ENCODE assay signal across 8 mouse cellular contexts in the genomic region with DNA sequence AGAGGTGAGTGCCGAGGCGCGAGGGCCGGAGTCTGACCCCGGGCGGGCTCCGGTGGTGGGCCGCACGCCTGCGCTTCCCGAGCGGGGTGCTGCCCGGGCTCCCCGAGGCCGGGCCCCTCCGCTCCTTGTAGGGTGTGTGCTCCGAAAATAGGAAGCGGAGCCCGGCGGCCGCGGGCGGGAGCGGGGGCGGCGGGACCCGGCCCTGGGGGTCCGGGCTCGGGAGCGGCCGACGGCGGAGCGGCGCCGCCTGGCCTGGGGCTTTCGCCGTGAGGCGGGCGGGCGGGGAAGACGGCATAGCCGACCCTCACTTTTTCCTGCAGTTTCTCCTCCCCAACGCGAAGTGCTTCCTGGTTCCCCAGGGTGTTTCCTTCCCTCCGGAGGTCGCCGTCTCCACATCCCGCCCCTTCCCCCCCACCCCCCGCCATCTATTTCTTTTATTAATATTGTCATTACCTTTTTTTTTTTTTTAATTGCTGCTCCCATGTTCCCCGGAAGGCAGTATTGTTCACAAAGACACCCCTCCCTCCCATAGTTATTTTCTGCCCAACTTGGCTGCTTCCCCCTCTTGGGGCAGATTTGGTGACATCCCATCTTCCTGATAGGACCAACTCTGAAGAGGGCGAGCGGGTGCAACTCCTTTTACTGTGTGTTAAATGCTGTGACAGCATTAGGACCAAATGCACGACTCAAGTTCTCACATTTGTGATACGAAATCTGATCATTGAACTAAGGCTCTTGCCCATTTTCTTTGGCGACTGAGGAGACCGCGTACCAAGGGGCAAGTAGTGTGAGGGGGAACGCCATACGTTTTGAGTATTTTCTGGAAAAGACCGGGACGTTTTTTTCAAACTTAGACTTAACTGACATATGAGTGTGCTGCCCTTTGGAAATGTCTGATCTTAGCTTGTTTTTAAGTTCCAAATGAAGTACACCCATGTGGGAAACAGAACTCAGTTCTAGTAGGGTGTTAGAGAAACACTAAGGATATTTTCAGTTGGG. TPM values are rescaled to one million over a fixed set of nuclear protein-coding genes. Genes with fewer than 3 reads are reported as not detected.
A peak's percentile ranks its signal among the peaks of the same experiment; 100 is the strongest.
DNase-seq lines count a peak whose midpoint lies in the region; ATAC-seq and TF ChIP-seq lines count a peak whose summit lies in the region.

No protein-coding gene starts in this region.

- 0 out of 2 replicates have a peak, but pooled peaks cover 2% of the 10 kb centered on the region for H3K27me3 ChIP-seq in ES-Bruce4 (ENCODE audit: control insufficient read depth, insufficient read depth, low read length, poor library complexity, severe bottlenecking)
- H3K27me3 ChIP-seq in embryonic facial prominence, embryonic 13.5 days: no peaks in the 10 kb centered on the region
- H3K27me3 ChIP-seq in heart, embryonic 11.5 days (ENCODE audit: control insufficient read depth, insufficient read depth, low read length): no peaks in the 10 kb centered on the region
- H3K27me3 ChIP-seq in kidney, embryonic 15.5 days: no peaks in the 10 kb centered on the region
- no peaks in the 10 kb centered on the region for H3K27me3 ChIP-seq in liver, postnatal 0 days (ENCODE audit: insufficient read depth, low read length)

- H3K9me3 ChIP-seq in ES-Bruce4 (replicated peaks; ENCODE audit: control insufficient read depth, insufficient read depth, low read length, poor library complexity, severe bottlenecking): no peaks in the 10 kb centered on the region
- H3K9me3 ChIP-seq in embryonic facial prominence, embryonic 13.5 days: no peaks in the 10 kb centered on the region
- H3K9me3 ChIP-seq in heart, embryonic 11.5 days (replicated peaks; ENCODE audit: control insufficient read depth, low read length): no peaks in the 10 kb centered on the region
- no peaks in the 10 kb centered on the region for H3K9me3 ChIP-seq in kidney, embryonic 15.5 days (replicated peaks)
- H3K9me3 ChIP-seq in liver, postnatal 0 days (ENCODE audit: low read length): 0 out of 2 replicates have a peak, but pooled peaks cover 2% of the 10 kb centered on the region

- H3K4me1 ChIP-seq in ES-Bruce4 (ENCODE audit: control insufficient read depth, insufficient read depth, low read length): peaks cover 2% of the 10 kb centered on the region
- H3K4me1 ChIP-seq in embryonic facial prominence, embryonic 13.5 days: peaks cover 8% of the 10 kb centered on the region; the same call in 1 of the 2 replicates
- H3K4me1 ChIP-seq in heart, embryonic 11.5 days (ENCODE audit: control insufficient read depth, insufficient read depth, low read length): peaks cover 6% of the 10 kb centered on the region
- H3K4me1 ChIP-seq in kidney, embryonic 15.5 days: peaks cover 14% of the 10 kb centered on the region
- H3K4me1 ChIP-seq in liver, postnatal 0 days (ENCODE audit: insufficient read depth): peaks cover 9% of the 10 kb centered on the region

- no peak for TF ChIP-seq POLR2A in ES-Bruce4 (IDR thresholded peaks at IDR 0.05; ENCODE audit: insufficient read depth, low read length)

- DNase-seq in adrenal gland, postnatal 14 days: peak; percentile 71
- DNase-seq in liver, postnatal 0 days: peak; percentile 43
- peak; percentile 16 to 36 for DNase-seq in urinary bladder, postnatal 36 days (ENCODE audit: low spot score in 2 of 2)

- no peak for TF ChIP-seq EP300 in ES-Bruce4 (IDR thresholded peaks at IDR 0.05; ENCODE audit: insufficient read depth, low read depth, low read length)
- no peak for TF ChIP-seq EP300 in liver, postnatal 0 days (IDR thresholded peaks at IDR 0.05; ENCODE audit: low read depth)

- TF ChIP-seq CTCF in ES-Bruce4 (IDR thresholded peaks at IDR 0.05; ENCODE audit: low read depth, low read length): no peak
- no peak for TF ChIP-seq CTCF in liver, postnatal 0 days (IDR thresholded peaks at IDR 0.05; ENCODE audit: low read depth)

- peak overlapping the region; percentile 99 for H3K9ac ChIP-seq in ES-Bruce4 (ENCODE audit: low read depth, poor library complexity, severe bottlenecking)
- H3K9ac ChIP-seq in embryonic facial prominence, embryonic 13.5 days: peak overlapping the region; percentile 94
- peak overlapping the region; percentile 96 for H3K9ac ChIP-seq in heart, embryonic 11.5 days (ENCODE audit: low read depth, low read length)
- peak overlapping the region; percentile 96 for H3K9ac ChIP-seq in kidney, embryonic 15.5 days
- H3K9ac ChIP-seq in liver, postnatal 0 days (replicated peaks): peak overlapping the region; percentile 91

- H3K4me2 ChIP-seq in embryonic facial prominence, embryonic 13.5 days: peak overlapping the region; percentile 69
- H3K4me2 ChIP-seq in heart, embryonic 11.5 days: peak overlapping the region; percentile 80
- peak overlapping the region; percentile 74 for H3K4me2 ChIP-seq in kidney, embryonic 15.5 days
- peak overlapping the region; percentile 69 for H3K4me2 ChIP-seq in liver, postnatal 0 days (ENCODE audit: low read depth, low read length)

- peak overlapping the region; percentile 94 for H3K4me3 ChIP-seq in ES-Bruce4 (ENCODE audit: low read depth, low read length)
- H3K4me3 ChIP-seq in embryonic facial prominence, embryonic 13.5 days: peak overlapping the region; percentile 85
- H3K4me3 ChIP-seq in heart, embryonic 11.5 days (ENCODE audit: low read depth, low read length): peak overlapping the region; percentile 96
- peak overlapping the region; percentile 88 for H3K4me3 ChIP-seq in kidney, embryonic 15.5 days (replicated peaks)
- H3K4me3 ChIP-seq in liver, postnatal 0 days (ENCODE audit: low read depth, low read length): peak overlapping the region; percentile 80

- under 1% methylated on average over 49 of the region's 62 CpGs for WGBS in embryonic facial prominence, embryonic 13.5 days
- 1% methylated on average over 38 of the region's 62 CpGs for WGBS in heart, embryonic 11.5 days (ENCODE audit: insufficient replicate concordance)
- WGBS in kidney, embryonic 15.5 days: 1% methylated on average over 39 of the region's 62 CpGs
- WGBS in liver, postnatal 0 days (ENCODE audit: insufficient replicate concordance): under 1% methylated on average over 44 of the region's 62 CpGs

- no peak overlapping the region for H3K27ac ChIP-seq in ES-Bruce4 (ENCODE audit: insufficient read depth, low read length)
- peak overlapping the region; percentile 93 for H3K27ac ChIP-seq in embryonic facial prominence, embryonic 13.5 days
- H3K27ac ChIP-seq in heart, embryonic 11.5 days (ENCODE audit: low read depth, low read length): peak overlapping the region; percentile 99
- peak overlapping the region; percentile 96 for H3K27ac ChIP-seq in kidney, embryonic 15.5 days
- H3K27ac ChIP-seq in liver, postnatal 0 days (ENCODE audit: low read depth): peak overlapping the region; percentile 97

- H3K36me3 ChIP-seq in ES-Bruce4 (ENCODE audit: control insufficient read depth, insufficient read depth, low read length, poor library complexity, severe bottlenecking): no peaks in the 10 kb centered on the region
- peaks cover 3% of the 10 kb centered on the region for H3K36me3 ChIP-seq in embryonic facial prominence, embryonic 13.5 days
- H3K36me3 ChIP-seq in heart, embryonic 11.5 days (ENCODE audit: control insufficient read depth, insufficient read depth, low read length): no peaks in the 10 kb centered on the region
- 0 out of 2 replicates have a peak, but pooled peaks cover 4% of the 10 kb centered on the region for H3K36me3 ChIP-seq in kidney, embryonic 15.5 days
- no peaks in the 10 kb centered on the region for H3K36me3 ChIP-seq in liver, postnatal 0 days (replicated peaks; ENCODE audit: insufficient read depth, low read length)

- peak; percentile 82 for ATAC-seq in embryonic facial prominence, embryonic 13.5 days (ENCODE audit: insufficient number of reproducible peaks, insufficient read depth, low FRiP score, low TSS enrichment, low read depth)
- peak; percentile 81 for ATAC-seq in heart, embryonic 11.5 days (replicated peaks; ENCODE audit: insufficient number of reproducible peaks, low FRiP score, low TSS enrichment)
- ATAC-seq in kidney, embryonic 15.5 days (replicated peaks; ENCODE audit: low FRiP score): peak; percentile 90
- ATAC-seq in liver, postnatal 0 days: peak; percentile 71
- peak; percentile 5; the same call in 1 of the 2 replicates for ATAC-seq in neutrophil, adult 5-6 weeks (ENCODE audit: extremely low read depth, insufficient number of reproducible peaks, low FRiP score, poor library complexity, severe bottlenecking)

RNA-seq across cellular contexts. Expression of a gene that starts 1.5 kb away (rescaled TPM):
- polyA plus RNA-seq in ES-Bruce4 (2011; ENCODE audit: insufficient read depth, insufficient read length, low read depth, missing spikeins): 232 and 240 TPM in 2 replicates
- 134 and 144 TPM in 2 replicates for total RNA-seq in adrenal gland, postnatal 14 days (2021)
- polyA plus RNA-seq in embryonic facial prominence, embryonic 13.5 days (2015; fragmentation: Nextera tagmentation; extraction: Ambion mirVana): 191 and 213 TPM in 2 replicates
- 212 and 236 TPM in 2 replicates for polyA plus RNA-seq in heart, embryonic 11.5 days (2014; fragmentation: Nextera tagmentation; extraction: Ambion mirVana)
- polyA plus RNA-seq in kidney, embryonic 15.5 days (2015; fragmentation: Nextera tagmentation; extraction: Ambion mirVana): 212 and 226 TPM in 2 replicates
- 104 and 107 TPM in 2 replicates for polyA plus RNA-seq in liver, postnatal 0 days (2015; fragmentation: Nextera tagmentation; extraction: Ambion mirVana)
- total RNA-seq in neutrophil, adult 5-6 weeks (2017): 326 and 336 TPM in 2 replicates

RNA-seq across cellular contexts. Expression of a gene that starts 55.2 kb away (rescaled TPM):
- 7.4 and 8.2 TPM in 2 replicates for polyA plus RNA-seq in ES-Bruce4 (2011; ENCODE audit: insufficient read depth, insufficient read length, low read depth, missing spikeins)
- 19.8 and 23.4 TPM in 2 replicates for total RNA-seq in adrenal gland, postnatal 14 days (2021)
- 25.7 and 26.5 TPM in 2 replicates for polyA plus RNA-seq in embryonic facial prominence, embryonic 13.5 days (2015; fragmentation: Nextera tagmentation; extraction: Ambion mirVana)
- 26.9 and 31.6 TPM in 2 replicates for polyA plus RNA-seq in heart, embryonic 11.5 days (2014; fragmentation: Nextera tagmentation; extraction: Ambion mirVana)
- 19.9 and 20.3 TPM in 2 replicates for polyA plus RNA-seq in kidney, embryonic 15.5 days (2015; fragmentation: Nextera tagmentation; extraction: Ambion mirVana)
- polyA plus RNA-seq in liver, postnatal 0 days (2015; fragmentation: Nextera tagmentation; extraction: Ambion mirVana): 11.0 and 11.9 TPM in 2 replicates
- 9.0 and 10.9 TPM in 2 replicates for total RNA-seq in neutrophil, adult 5-6 weeks (2017)

Comparison
In these comparisons a context has a peak if more than half of its experiments do, and no peak if none do; other contexts are left out.
1. ATAC-seq: peak in every context shown above with its lines; median percentile 90 in kidney, embryonic 15.5 days; 82 in embryonic facial prominence, embryonic 13.5 days; 81 in heart, embryonic 11.5 days; 71 in liver, postnatal 0 days; 5 in neutrophil, adult 5-6 weeks.